Mouse (Mus musculus) adrenal gland, postnatal 36 days (tissue): Measurements from ENCODE around the gene Krt71. TPM values are rescaled to one million over a fixed set of nuclear protein-coding genes. Genes with fewer than 3 reads are reported as not detected.
"Not testable (repeated sequence)": the region's sequence is repeated elsewhere in the genome, so short reads cannot be mapped to it uniquely, and the experiment has no call there.

Experiments
- DNase-seq, 2 experiments: peaks; one replicate each; pipeline ENCODE4 v3.0.0; 2021; ENCODE audit warnings: mixed read lengths in 1 of 2
- long read RNA-seq, 2 experiments: library from polyadenylated mRNA; stranded (forward); transcript quantifications; one replicate each; pipeline ENCODE4 v2.0.0; 2021; ENCODE audit warnings: borderline sequencing depth in 2 of 2
- total RNA-seq, 2 experiments: library from RNA; stranded (reverse); gene quantifications; 2 replicates each; pipeline ENCODE4 v1.2.3; 2021

Gene Krt71
- total RNA-seq = not detected
- long read RNA-seq, experiment 1 = 0 reads
- long read RNA-seq, experiment 2 = 0 reads

DNA sequence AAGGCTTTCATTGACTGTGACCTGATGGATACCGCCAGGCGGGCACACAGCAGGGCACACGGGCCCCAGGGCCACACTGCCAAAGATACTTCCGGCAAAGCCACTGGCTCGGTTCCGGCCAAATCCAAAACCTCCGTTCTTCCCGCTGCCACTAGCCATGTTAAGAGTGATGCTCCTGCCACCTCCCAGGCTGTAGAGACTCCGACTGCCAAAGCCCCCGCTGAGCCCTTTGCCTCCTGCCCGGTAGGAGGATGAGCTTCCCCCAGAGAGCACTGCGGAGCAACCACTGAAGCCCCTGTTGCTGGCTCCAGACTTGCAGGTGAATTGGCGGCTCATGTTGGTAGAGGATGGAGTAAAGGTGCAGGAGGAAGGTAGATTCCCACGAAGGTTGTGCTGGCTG lies at the start of gene Krt71:
TSS of gene Krt71 (minus strand) at position 399 of the 400 bp plus-strand sequence.
- no peak for DNase-seq

DNA sequence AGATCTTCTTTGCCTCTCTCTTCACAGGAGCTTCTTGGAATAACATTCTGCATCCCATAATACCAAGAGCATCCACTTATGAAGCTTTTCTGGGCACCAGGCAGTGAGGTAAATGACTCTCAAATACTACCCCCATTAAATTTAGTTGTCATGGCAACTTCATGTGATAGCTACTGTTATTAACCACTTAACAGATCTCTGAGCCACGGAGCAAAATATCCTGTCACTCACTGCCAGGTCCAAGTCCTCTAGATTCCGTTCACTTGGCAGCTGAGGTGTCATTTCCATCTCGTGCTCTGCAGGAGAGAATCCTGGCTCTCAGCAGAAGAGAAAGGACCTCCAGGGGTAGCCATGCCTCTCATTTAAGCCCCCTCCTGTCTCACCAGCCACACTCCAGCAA lies 48.0 kb upstream of the Krt71 start:
- DNase-seq = no peak

DNA sequence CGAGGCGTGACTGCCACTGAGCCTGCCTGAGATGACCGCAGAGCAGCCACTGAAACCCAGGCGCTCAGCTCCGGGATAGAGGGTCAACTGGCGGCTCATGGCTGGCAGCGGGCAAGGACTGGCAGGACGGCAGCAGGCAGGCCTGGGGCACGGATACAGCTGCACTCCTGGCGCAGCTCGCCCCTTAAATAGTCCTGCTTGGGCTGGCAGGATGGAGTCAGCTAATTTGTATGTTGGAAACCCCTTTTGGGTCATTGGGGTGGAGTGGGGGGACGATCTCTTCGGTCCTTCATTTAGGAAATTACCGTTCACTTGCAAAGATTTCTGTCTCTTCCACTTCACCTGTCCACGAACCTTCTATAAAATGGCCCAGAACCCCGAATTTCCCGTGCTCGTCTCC lies 43.5 kb upstream of the Krt71 start, which contains the start of gene Krt72:
TSS of gene Krt72 (minus strand) at position 101 of the 400 bp plus-strand sequence.
- DNase-seq = no peak

DNA sequence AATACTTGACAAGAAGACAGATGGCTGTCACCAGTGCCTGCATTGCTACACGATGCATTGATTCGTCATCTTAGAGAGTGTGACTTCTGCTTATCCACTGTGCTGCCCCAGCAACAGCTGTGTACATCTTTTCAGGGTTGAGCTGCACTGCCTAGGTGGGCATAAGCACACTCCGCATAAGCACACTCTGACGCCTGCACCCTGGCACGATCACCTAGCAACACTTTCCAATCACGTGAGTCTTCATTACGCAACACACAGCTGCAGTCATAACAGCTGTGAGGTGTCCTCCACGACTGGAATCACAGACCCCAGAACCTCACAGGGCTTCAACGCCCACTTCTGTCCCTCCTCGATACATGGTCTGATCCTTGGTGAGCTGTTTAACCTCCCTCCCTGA lies 30.5 kb upstream of the Krt71 start:
- DNase-seq = peak in 1 of 2 experiments; percentile 4

DNA sequence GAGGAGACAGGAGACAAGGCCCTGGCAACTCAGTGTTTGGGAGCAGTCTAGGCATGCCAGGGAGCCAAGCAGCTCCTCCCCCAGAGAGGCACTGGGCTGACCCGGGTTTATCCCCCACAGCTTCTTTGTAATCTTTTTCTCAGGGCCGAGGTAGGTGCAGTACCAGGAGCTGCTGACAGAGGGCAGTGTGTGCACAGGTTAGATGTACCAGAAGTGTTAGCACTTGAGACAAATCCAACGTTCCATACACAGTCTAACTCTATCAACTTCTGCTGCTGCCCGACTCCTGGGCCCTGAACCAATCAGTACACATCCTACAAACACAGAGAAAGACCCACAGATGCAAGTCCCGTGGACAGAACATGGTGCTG lies 29.8 kb upstream of the Krt71 start:
- peak; percentile 84 for DNase-seq

DNA sequence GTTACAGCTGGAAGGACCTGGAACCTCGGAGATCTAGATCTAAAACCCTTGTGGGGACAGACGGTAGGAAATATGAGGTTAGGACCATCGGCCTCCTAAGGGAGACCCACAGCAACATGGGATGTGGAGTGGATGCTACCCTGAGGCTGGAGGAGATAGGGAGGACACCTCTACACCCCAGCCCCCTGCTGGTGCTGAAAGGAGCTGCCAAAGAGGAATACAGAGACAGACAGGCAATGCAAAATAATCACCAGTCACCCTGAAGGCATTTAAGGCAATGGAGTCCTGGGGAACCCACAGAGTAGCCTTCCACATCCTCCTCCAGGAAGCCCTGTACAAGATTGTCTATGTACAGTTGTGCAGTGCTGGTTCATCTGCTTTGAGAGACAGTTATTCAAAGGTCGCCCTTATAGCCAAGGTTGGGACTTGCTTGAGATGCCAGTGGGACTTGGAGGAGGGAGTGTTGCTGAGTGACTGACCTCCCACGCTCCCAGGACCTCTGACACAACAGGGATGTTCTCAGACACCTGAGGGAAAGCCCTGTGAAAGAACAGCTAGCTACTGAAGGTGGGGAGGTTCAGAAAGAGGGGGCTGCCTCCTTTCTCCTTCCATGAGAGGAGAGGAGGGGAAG lies 29.3 kb upstream of the Krt71 start:
- DNase-seq = peak; percentile 15 to 45

DNA sequence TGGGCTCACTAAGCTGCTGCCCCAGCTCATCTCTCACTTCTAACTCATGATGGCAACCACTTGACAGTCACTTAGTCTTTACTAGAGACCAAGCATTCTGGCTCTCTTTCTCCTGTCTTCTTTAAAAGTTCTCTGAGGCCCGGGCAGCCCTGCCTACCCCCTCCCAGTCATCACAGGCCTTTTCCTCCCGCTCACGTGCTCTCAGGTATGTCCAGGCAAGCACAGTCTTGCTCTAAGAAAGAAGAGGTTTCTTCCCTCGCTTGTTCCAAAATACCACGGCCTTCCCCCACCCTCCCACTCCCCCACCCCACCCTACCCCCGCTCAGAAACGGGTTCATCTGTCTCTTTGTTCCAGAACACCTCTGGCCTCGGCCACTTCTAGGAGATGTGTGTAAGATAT lies 27.3 kb upstream of the Krt71 start:
- DNase-seq = no peak

DNA sequence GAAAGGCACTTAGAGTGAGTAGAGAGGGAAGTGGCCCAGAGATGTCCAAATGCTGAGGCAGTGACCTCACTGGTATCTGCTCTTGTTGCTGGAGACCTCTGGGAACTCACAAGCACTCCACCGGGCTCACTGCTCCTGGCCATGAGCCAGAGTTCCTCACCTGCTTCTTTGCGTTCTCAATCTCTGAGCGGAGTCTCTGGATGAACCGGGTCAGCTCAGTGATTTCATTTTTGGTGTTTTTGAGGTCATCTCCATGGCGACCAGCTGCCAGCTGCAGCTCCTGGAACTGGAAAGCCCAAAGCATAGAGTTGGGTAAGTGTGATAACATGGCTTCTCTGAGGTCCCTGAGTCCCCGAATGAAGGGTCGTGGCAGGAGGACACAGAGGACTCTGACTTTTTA lies 5.1 kb downstream of the Krt71 start:
- DNase-seq = peak in 1 of 2 experiments; percentile 15

DNA sequence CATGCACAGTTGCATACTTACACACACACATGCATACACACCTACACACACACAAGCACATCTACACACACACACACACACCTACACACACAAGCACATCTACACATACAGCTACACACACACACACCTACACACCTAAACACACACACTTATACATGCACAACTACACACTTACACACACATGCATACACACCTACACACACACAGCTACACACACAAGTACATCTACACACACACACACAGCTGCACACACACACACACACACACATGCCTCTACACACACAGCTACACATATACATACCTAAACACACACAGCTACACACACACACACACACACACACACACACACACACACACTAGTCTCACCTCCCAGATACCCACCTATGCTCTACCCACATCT lies 12.3 kb downstream of the Krt71 start:
- no peak for DNase-seq

DNA sequence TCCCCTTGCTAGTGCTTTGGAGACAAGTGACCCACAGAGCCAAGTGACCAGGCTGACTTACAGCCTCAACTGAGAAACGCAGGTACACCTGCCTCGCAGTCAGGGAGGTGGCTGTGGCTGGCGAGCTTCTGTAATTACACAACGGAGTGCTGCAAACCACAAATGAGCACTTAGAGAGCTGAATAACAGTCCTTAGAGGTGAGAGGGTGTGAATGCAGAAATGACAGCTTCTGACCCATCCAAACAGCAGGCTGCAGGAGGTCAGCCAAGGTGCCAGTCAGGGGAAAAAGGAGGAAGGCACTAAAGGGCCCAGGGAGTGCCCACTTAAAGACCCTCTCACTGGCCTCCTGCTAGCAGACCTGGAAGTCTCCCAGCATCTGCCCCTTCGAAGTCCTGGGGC lies 18.2 kb downstream of the Krt71 start:
- DNase-seq = no peak

DNA sequence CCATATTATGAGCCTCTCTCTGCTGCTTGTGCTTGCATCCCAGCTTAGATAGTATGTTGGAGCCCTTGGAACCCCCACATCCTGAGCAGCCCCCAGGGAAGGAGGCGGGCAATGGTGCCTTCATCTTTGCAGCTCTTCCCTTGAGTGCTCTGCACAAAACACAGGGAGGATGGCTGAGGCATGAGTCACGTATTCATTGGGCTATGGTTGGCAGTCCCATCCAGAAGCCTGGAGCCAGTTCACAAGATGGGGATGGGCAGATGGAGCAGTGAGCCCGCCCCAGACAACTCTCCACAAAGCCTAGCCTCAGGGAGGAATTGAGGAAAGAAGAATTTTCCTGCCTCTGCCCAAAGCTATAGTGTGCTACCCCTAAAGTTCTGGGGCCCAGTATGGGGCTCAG lies 27.1 kb downstream of the Krt71 start:
- no peak for DNase-seq

DNA sequence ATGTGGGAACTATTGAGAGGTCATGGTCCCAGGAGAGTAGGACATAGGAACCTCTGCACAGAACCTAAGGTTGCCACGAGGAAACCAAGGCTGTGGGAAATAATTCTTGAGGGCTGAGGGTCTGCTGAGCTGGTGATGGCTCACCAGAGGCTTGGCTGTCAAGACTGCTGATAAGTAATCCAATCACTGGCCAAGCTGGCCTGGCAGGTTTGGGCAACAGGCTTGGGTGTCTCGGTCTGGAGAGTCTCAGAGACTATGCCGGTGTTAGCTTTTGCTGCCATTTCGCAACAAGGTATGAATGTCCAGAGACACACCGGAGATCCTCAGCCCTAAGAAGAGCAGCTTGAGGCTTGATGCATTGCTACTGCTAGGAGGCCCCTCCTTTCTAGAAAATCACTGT lies 28.6 kb downstream of the Krt71 start:
- no peak for DNase-seq

DNA sequence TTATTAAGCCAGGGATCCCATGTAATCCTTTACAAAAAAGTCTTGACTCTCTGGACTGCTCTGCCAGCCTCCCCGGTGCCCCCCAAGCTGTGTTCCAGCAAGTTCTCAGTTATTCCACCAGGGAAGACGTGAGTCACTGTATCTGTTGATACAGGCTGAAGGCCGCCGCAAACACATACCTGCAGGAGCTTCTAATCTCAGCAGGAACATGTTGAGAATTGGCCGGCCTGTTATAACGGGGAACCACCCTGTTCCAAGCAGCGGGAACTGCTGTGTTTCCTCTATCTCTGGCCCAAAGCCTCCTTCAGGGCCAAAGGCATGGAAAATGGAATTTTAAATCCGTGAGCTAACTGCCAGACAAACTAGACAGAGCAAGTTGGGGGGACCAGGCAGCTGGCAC lies 29.2 kb downstream of the Krt71 start:
- DNase-seq = no peak

DNA sequence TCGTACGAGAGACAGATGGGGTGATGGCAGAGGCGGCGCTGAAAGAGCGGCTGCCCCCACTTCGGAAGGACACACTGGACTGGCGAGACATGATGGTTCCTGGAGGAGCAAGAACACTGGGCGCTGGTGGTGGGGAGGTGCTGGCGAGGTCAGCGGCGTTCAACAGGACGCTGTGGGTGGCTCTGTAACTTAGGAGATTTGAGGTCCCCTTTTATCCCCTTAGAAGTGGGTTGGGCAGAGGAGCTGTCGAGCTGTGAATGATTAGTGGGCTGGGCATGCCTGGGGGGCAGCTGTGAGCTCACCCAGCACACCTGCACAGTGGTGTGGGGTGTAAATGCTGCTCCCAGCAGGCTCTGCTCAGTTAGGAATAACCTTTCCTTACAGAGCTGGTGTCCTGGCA lies 30.2 kb downstream of the Krt71 start, which contains the start of gene Krt5:
TSS of gene Krt5 (minus strand) at position 179 of the 400 bp plus-strand sequence.
- no peak for DNase-seq

DNA sequence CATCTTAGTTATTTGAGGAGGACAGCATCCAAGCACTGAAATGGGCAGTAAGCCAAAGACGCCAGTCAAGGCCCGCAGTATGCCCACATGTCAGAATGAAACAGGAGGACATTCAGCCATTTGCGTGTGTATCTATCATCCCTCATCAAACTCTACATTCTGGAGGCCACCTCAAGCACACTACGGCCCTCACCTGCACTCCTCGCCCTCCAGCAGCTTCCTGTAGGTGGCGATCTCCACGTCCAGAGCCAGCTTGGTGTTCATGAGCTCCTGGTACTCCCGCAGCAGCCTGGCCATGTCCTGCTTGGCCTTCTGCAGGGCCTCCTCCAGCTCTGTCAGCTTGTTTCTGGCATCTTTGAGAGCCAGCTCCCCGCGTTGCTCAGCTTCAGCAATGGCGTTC lies 34.2 kb downstream of the Krt71 start:
- no peak for DNase-seq

DNA sequence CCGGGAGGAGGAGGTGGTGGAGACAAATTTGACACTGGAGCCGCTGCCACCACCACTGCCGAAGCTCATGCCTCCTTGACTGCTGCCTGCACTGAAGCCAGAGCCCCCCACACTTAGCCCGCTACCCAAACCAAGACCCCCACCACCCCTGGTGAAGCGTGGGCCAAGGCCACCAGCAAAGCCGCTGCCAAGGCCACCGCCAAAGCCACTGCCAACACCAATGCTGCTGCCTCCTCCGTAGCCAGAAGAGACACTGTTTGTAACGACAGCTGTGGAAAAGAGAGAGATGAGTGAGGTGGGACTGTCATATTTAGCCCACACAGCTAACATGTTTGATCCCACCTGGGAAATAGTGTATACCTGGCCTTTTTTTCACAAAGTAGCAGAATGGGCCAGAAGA lies 35.5 kb downstream of the Krt71 start:
- no peak for DNase-seq

DNA sequence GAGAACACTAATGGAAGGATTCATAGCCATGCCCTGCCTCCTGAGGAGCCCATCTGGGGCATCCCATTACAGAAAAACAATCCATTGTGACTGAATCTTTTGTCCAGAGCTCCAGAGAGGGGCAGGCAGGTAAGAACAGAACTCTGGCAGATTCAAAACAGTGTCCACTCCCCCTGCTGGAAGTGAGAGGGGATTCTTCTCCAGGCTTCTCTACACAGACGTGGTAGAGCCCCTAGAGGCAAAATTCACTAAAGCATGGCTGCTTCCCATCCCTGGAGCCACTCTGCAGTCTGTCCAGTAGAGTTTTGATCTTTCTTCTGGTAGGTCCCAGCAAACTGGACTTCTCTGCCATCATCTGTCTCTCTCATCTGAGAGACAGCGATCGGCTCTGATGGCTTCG lies 38.8 kb downstream of the Krt71 start:
- no peak for DNase-seq

DNA sequence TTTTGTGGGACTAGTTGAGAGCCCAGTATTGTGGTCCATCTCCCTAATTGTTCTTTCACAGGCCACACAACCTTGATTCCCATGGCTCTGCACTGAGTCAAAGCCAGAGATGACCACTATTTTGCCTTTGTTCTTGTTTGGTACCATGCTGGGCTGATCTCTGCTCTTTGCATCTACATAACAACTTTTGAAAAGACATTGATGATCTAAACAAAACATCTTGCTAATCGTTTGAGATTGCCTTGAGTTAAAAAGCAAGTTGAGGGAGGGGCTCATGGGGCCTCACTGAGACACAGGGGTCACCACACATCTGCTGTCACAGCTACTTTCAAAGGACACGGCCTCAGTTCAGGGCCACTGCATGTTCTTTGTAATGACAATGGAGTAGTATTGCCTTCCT lies 40.5 kb downstream of the Krt71 start:
- DNase-seq = no peak

DNA sequence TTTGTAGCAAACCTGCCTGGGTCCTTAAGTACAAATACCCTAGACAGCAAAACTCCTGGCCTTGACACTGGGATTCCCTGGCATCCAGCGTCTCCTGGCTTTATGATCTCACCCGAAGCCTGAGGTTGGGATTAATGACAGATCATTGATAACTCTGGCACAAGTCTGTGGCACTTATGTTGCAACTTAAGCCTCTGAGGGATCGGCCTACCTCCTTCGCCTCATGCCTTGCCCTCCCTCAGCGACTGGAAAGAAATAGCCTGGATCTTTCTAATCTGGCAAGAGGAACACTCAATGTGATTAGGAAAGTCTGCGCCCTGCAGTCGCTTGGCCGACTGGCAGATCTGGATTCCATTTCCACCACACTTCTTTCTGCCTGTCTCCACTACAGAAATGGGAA lies 43.0 kb downstream of the Krt71 start:
- DNase-seq = no peak

DNA sequence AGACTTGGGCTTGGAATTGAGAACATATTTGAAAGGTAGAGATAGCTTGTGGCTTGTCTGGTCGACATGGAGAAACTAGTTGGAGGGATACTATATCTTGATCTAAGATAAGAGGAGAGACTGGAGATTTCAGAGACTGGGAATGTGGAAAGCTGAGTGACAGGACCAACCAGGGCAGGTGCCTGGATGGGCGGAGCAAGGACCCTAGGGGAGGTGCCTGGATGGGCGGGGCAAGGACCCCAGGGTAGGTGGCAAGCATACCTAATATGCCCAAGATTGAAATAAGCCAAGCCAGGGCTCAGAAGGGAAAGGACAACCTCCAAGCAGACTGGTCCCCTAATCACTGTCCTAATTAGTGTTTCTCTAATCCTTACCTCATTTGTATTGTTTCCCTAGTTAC lies 43.7 kb downstream of the Krt71 start:
- DNase-seq = no peak

DNA sequence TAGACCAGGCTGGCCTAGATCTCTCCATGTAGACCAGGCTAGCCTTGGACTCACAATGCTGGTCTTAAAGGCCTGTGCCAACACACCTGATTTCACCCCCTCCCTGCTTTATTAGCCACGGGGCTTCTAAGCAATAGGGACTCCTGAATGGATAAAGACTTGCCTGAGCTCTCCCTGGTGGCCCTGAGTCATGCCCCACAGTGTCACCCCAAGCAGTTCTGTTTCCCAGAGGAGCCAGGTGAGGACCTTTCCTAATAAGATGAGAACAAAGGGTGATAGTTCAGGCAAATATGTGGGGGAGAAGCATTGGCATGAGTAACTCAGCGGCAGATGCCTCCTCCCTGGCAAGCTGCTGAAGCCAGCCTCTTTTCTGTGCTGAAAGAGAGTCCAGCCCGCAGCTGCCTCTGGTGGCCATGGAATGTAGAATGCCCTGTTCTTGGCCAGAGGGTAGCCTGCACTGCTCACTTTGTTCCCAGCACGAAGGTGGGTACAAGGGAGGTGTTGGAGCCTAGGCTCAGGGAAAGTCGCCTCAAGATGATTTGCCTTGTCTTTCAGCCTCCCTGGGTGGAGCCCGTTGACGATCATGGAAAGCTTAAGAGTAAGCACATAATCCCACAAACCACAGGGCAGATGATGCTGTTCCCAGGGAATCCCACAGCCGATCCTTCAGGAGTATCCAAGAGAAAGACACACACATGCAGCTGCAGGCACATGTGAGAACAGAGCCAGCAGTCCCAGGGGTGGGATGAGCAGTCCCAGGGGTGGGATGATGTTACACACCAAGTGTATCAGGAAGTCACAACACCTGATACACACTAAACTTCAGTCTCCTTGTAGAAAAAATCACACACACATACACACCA lies 45.4 kb downstream of the Krt71 start:
- DNase-seq = no peak

DNA sequence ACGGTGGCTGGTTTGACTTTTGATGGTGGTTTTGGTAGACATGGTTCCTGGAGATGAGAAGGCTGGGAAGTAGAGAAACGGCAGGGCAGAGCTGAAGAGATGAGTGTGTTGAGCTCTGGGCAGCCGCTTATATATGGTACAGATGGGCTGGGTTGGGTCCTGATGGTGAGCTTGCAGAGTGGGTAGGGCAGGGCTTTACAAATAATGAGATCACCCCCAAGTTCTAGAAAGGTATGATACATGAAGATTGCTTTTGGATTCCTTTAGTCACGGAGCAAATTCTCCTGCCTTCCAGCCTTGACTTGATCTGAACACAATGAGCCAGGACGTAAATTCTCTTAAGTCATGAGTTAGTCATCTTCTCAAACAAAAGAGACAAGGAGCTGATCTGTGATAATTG lies 48.7 kb downstream of the Krt71 start, which contains the start of gene Krt6a:
TSS of gene Krt6a (minus strand) at position 101 of the 400 bp plus-strand sequence.
- DNase-seq = no peak

DNA sequence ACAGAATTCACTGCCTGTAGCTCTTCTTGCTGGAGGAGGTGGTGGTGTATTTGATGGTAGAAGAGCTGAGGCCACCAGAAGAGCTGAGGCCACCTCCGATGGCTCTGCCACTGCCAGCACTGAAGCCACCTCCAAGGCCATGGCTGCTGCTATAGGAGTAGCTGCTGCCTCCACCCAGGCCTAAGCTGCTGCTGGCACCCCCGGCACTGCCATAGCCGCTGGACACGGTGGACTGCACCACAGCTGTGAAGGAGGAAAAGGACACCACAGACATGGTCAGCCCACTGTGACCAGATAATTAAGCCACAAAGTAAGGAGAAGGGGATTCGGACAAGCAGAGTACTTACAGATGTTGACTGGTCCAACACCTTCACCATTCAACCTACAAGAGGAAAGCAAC lies 52.4 kb downstream of the Krt71 start:
- not testable (repeated sequence) for DNase-seq

DNA sequence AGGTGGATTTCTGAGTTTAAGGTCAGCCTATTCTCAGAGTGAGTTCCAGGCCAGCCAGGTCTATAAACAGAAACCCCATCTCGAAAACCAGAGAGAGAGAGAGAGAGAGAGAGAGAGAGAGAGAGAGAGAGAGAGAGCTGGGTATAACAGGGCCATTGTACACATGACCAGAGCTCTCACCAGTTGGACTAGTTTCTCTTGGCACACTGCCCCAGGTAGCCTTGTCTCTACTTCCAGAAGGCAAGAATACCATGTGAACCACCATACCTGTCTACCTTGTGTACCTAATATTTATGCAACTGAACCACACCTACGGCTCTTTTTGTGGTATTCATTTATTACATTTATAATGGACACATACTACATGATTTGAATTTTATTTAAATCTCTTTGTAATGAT lies 54.7 kb downstream of the Krt71 start:
- DNase-seq = no peak
